Mouse (Mus musculus) embryonic facial prominence, embryonic 14.5 days (tissue): ENCODE measurements at regions not wholly inside any gene's neighbourhood (a gene's known extent, or its start where the extent isn't known, plus 50 kb on each side); places are given as distances from the start of the nearest gene placed in this dataset.
A peak's percentile ranks its signal among the peaks of the same experiment; 100 is the strongest.

Experiments
- ATAC-seq: fragments of 200-750 bp; cut with Nextera tagmentation; 2 replicates; pipeline ENCODE4 v1.8.0; 2017; ENCODE audit warnings: low read depth, moderate number of reproducible peaks, moderate TSS enrichment
- DNase-seq: peaks from one replicate; pipeline ENCODE4 v3.0.0-alpha.2; 2015; ENCODE audit warnings: low spot score
- H3K27ac ChIP-seq: fragments of 300-500 bp; sonication (generic); replicated peaks from 2 replicates; pipeline ENCODE4 v1.5.1; 2014; ENCODE audit warnings: low read depth, mild to moderate bottlenecking, low read length, moderate library complexity
- H3K27me3 ChIP-seq: fragments of 300-500 bp; sonication (generic); replicated peaks from 2 replicates; pipeline ENCODE4 v1.6.1; 2014; ENCODE audit warnings: low read length; ENCODE audit not compliant: control insufficient read depth, insufficient read depth
- H3K36me3 ChIP-seq: fragments of 300-500 bp; sonication (generic); 2 replicates; pipeline ENCODE4 v1.6.1; 2014; ENCODE audit warnings: low read length, mixed read lengths; ENCODE audit not compliant: control insufficient read depth, insufficient read depth
- H3K4me1 ChIP-seq: fragments of 300-500 bp; sonication (generic); 2 replicates; pipeline ENCODE4 v1.6.1; 2014; ENCODE audit warnings: antibody characterized with exemption, low read length; ENCODE audit not compliant: control insufficient read depth, insufficient read depth
- H3K4me2 ChIP-seq: fragments of 300-500 bp; sonication (generic); 2 replicates; pipeline ENCODE4 v1.6.1; 2014; ENCODE audit warnings: low read depth, mild to moderate bottlenecking, low read length, moderate library complexity, mixed read lengths
- H3K4me3 ChIP-seq: fragments of 300-500 bp; sonication (generic); 2 replicates; pipeline ENCODE4 v1.5.1; 2014; ENCODE audit warnings: low read depth, mild to moderate bottlenecking, low read length
- H3K9ac ChIP-seq: fragments of 300-500 bp; sonication (generic); 2 replicates; pipeline ENCODE4 v1.6.1; 2014; ENCODE audit warnings: low read depth, mild to moderate bottlenecking, low read length, moderate library complexity, mixed read lengths
- H3K9me3 ChIP-seq: fragments of 300-500 bp; sonication (generic); 2 replicates; pipeline ENCODE4 v1.6.1; 2016; ENCODE audit warnings: low read length; ENCODE audit not compliant: control insufficient read depth
- WGBS: fragments of 180-500 bp; shearing (Covaris S2); extraction: QIAGEN DNeasy Blood & Tissue Kit; methylation state at CpG from one replicate; pipeline ENCODE4 v1.1.7; 2014; 5-methylcytosine and 5-hydroxymethylcytosine counted together

GRCm38 (mm10) chr9:14160207-14160606, 114.7 kb upstream of the Sesn3 start:
- ATAC-seq = no peak
- Histone ChIP-seq H3K4me1 (peaks cover 8% of the 10 kb centered on the region; the same call in 1 of the 2 replicates), H3K9ac (no peak overlapping the region), H3K27me3 (no peaks in the 10 kb centered on the region), H3K27ac (no peak overlapping the region), H3K9me3 (peaks cover 5% of the 10 kb centered on the region), H3K36me3 (no peaks in the 10 kb centered on the region), H3K4me2 (no peak overlapping the region), H3K4me3 (no peak overlapping the region)
- no peak for DNase-seq
- WGBS = 96% methylated on average over 1 of the region's 1 CpGs

GRCm38 (mm10) chr9:14171589-14172240, 103.2 kb upstream of the Sesn3 start:
- no peak overlapping the region for H3K4me2 ChIP-seq
- no peak overlapping the region for H3K27ac ChIP-seq
- no peaks in the 10 kb centered on the region for H3K27me3 ChIP-seq
- H3K36me3 ChIP-seq = no peaks in the 10 kb centered on the region
- H3K4me1 ChIP-seq = peaks cover 29% of the 10 kb centered on the region
- no peaks in the 10 kb centered on the region for H3K9me3 ChIP-seq
- ATAC-seq (no peak), DNase-seq (no peak)
- no peak overlapping the region for H3K9ac ChIP-seq
- no peak overlapping the region for H3K4me3 ChIP-seq
- WGBS = 47% methylated on average over 2 of the region's 2 CpGs

GRCm38 (mm10) chr9:14173631-14174323, 101.1 kb upstream of the Sesn3 start:
- ATAC-seq = peak; percentile 91
- Histone ChIP-seq H3K27me3 (no peaks in the 10 kb centered on the region), H3K9me3 (no peaks in the 10 kb centered on the region), H3K4me2 (peak overlapping the region; percentile 42), H3K4me3 (no peak overlapping the region), H3K36me3 (no peaks in the 10 kb centered on the region), H3K4me1 (peaks cover 29% of the 10 kb centered on the region), H3K9ac (peak overlapping the region; percentile 47; the same call in 1 of the 2 replicates), H3K27ac (peak overlapping the region; percentile 95)
- 10% methylated on average over 11 of the region's 11 CpGs for WGBS
- DNase-seq = peak; percentile 94

GRCm38 (mm10) chr9:14174324-14175040, 100.4 kb upstream of the Sesn3 start:
- Histone ChIP-seq H3K9ac (no peak overlapping the region), H3K36me3 (no peaks in the 10 kb centered on the region), H3K4me2 (0 out of 2 replicates have a peak overlapping the region, but pooled peaks have one; percentile 34), H3K27me3 (no peaks in the 10 kb centered on the region), H3K9me3 (no peaks in the 10 kb centered on the region), H3K4me3 (no peak overlapping the region), H3K27ac (peak overlapping the region; percentile 95), H3K4me1 (peaks cover 29% of the 10 kb centered on the region)
- ATAC-seq (peak; percentile 56), DNase-seq (no peak)
- 65% methylated on average over 3 of the region's 3 CpGs for WGBS

GRCm38 (mm10) chr9:14175041-14175881, 99.6 kb upstream of the Sesn3 start:
- DNase-seq = peak; percentile 76
- Histone ChIP-seq H3K9ac (no peak overlapping the region), H3K36me3 (no peaks in the 10 kb centered on the region), H3K27ac (peak overlapping the region; percentile 95), H3K4me1 (peaks cover 29% of the 10 kb centered on the region), H3K9me3 (no peaks in the 10 kb centered on the region), H3K27me3 (no peaks in the 10 kb centered on the region), H3K4me2 (peak overlapping the region; percentile 34), H3K4me3 (no peak overlapping the region)
- 4% methylated on average over 11 of the region's 11 CpGs for WGBS
- peak; percentile 55 for ATAC-seq

- Histone ChIP-seq H3K4me3 (no peak overlapping the region), H3K36me3 (no peaks in the 10 kb centered on the region), H3K27me3 (no peaks in the 10 kb centered on the region), H3K4me1 (peaks cover 14% of the 10 kb centered on the region), H3K4me2 (no peak overlapping the region), H3K27ac (no peak overlapping the region), H3K9me3 (no peaks in the 10 kb centered on the region), H3K9ac (no peak overlapping the region)
- no peak for DNase-seq
- 54% methylated on average over 1 of the region's 1 CpGs for WGBS
- no peak for ATAC-seq
These were observed 95.1 kb upstream of the Sesn3 start for GRCm38 (mm10) chr9:14179777-14180176.

- Histone ChIP-seq H3K4me3 (no peak overlapping the region), H3K9me3 (no peaks in the 10 kb centered on the region), H3K9ac (no peak overlapping the region), H3K36me3 (no peaks in the 10 kb centered on the region), H3K27ac (no peak overlapping the region), H3K4me2 (no peak overlapping the region), H3K27me3 (no peaks in the 10 kb centered on the region), H3K4me1 (no peaks in the 10 kb centered on the region)
- no peak for DNase-seq
- 91% methylated on average over 4 of the region's 4 CpGs for WGBS
- ATAC-seq = no peak
These were observed 90.6 kb upstream of the Sesn3 start for GRCm38 (mm10) chr9:14184261-14184660.

- no peak overlapping the region for H3K27ac ChIP-seq
- WGBS = 47% methylated on average over 2 of the region's 2 CpGs
These were observed 89.2 kb upstream of the Sesn3 start for GRCm38 (mm10) chr9:14185681-14186080.

More at GRCm38 (mm10) chr9:14185681-14186080, 89.2 kb upstream of the Sesn3 start:
- no peaks in the 10 kb centered on the region for H3K4me1 ChIP-seq
- DNase-seq = no peak
- no peak overlapping the region for H3K4me2 ChIP-seq
- no peak overlapping the region for H3K9ac ChIP-seq
- no peaks in the 10 kb centered on the region for H3K9me3 ChIP-seq
- H3K36me3 ChIP-seq = no peaks in the 10 kb centered on the region
- ATAC-seq = no peak
- no peak overlapping the region for H3K4me3 ChIP-seq
- no peaks in the 10 kb centered on the region for H3K27me3 ChIP-seq
